Mouse (Mus musculus): ENCODE data around the gene Uts2. TPM values are rescaled to one million over a fixed set of nuclear protein-coding genes. Genes with fewer than 3 reads are reported as not detected.
A peak's percentile ranks its signal among the peaks of the same experiment; 100 is the strongest.

Gene Uts2
- polyA plus RNA-seq, 1 experiment: not detected

GRCm38 (mm10) chr4:151051162-151051561 is 54.3 kb downstream of the Uts2 start:
- Histone ChIP-seq H3ac (ENCODE audit: control insufficient read depth, insufficient read length) (no peak overlapping the region), H3K36me3 (ENCODE audit: control insufficient read depth, insufficient read depth) (peaks cover 27% of the 10 kb centered on the region), H3K79me2 (ENCODE audit: control insufficient read depth, insufficient read depth) (peaks cover 24% of the 10 kb centered on the region), H3K4me3 (no peak overlapping the region), H3K4me2 (ENCODE audit: low read depth) (peak overlapping the region; percentile 36), H3K27me3 (ENCODE audit: control insufficient read depth, insufficient read depth, insufficient read length) (no peaks in the 10 kb centered on the region)
- no peak for TF ChIP-seq MYOD1 (IDR thresholded peaks at IDR 0.05; ENCODE audit: control insufficient read depth in 1 of 3, insufficient read length in 2 of 3, low read depth in 2 of 3)
- TF ChIP-seq POLR2AphosphoS2 (IDR thresholded peaks at IDR 0.05; ENCODE audit: insufficient read length, low read depth): no peak
- TF ChIP-seq CEBPB (IDR thresholded peaks at IDR 0.05; ENCODE audit: insufficient read depth, poor library complexity, severe bottlenecking): no peak
- TF ChIP-seq POLR2A (IDR thresholded peaks at IDR 0.05; ENCODE audit: insufficient read length, low read depth): no peak
- TF ChIP-seq MYOG (IDR thresholded peaks at IDR 0.05; ENCODE audit: control insufficient read depth in 1 of 3, insufficient read depth in 1 of 3, insufficient read length in 2 of 3, low read depth in 2 of 3): no peak
- TF ChIP-seq E2F4 (IDR thresholded peaks at IDR 0.05; ENCODE audit: insufficient read depth): no peak
- no peak for TF ChIP-seq SRF (IDR thresholded peaks at IDR 0.05; ENCODE audit: control insufficient read depth, insufficient read length, low read depth)

Other genes with a start within 250 kb of the Uts2 start
- 18.9 TPM for gene Errfi1, start 143.2 kb upstream of the Uts2 start, polyA plus RNA-seq (2012; fragmentation: generic; extraction: Trizol)
- 312 TPM for gene Park7, start 82.7 kb upstream of the Uts2 start, polyA plus RNA-seq (2012; fragmentation: generic; extraction: Trizol)
- gene Tnfrsf9, start 82.5 kb upstream of the Uts2 start, polyA plus RNA-seq (2012; fragmentation: generic; extraction: Trizol): 0.31 TPM
- 2.1 TPM for gene Per3, start 47.6 kb downstream of the Uts2 start, polyA plus RNA-seq (2012; fragmentation: generic; extraction: Trizol)
- gene Vamp3, start 60.9 kb downstream of the Uts2 start, polyA plus RNA-seq (2012; fragmentation: generic; extraction: Trizol): 58.2 TPM
- not detected for gene Gm13090, start 92.5 kb downstream of the Uts2 start, polyA plus RNA-seq (2012; fragmentation: generic; extraction: Trizol)

Data from myocyte (in vitro differentiated cells).